Mouse (Mus musculus): ENCODE measurements at regions not wholly inside any gene's neighbourhood (a gene's known extent, or its start where the extent isn't known, plus 50 kb on each side); places are given as distances from the start of the nearest gene placed in this dataset.
"Not testable (repeated sequence)": the region's sequence is repeated elsewhere in the genome, so short reads cannot be mapped to it uniquely, and the experiment has no call there.

- no peaks in the 10 kb centered on the region for H3K36me3 ChIP-seq (replicated peaks)
- H3K4me3 ChIP-seq = no peak overlapping the region
- no peaks in the 10 kb centered on the region for H3K9me3 ChIP-seq
- no peak for ATAC-seq (replicated peaks)
- no peaks in the 10 kb centered on the region for H3K27me3 ChIP-seq (replicated peaks)
- H3K9ac ChIP-seq = no peak overlapping the region
- H3K4me2 ChIP-seq = no peak overlapping the region
- H3K27ac ChIP-seq = no peak overlapping the region
- H3K4me1 ChIP-seq = no peaks in the 10 kb centered on the region
Observed at GRCm38 (mm10) chr6:25101761-25102160, 145.7 kb upstream of the Tmem229a start.

- Histone ChIP-seq H3K4me1 (no peaks in the 10 kb centered on the region), H3K4me3 (no peak overlapping the region), H3K27me3 (replicated peaks) (no peaks in the 10 kb centered on the region), H3K9ac (no peak overlapping the region), H3K4me2 (no peak overlapping the region), H3K36me3 (replicated peaks) (no peaks in the 10 kb centered on the region), H3K27ac (no peak overlapping the region), H3K9me3 (no peaks in the 10 kb centered on the region)
- no peak for ATAC-seq (replicated peaks)
- 62% methylated on average over 1 of the region's 1 CpGs for WGBS
Observed at GRCm38 (mm10) chr6:25087167-25087566, 131.1 kb upstream of the Tmem229a start.

- H3K4me3 ChIP-seq = no peak overlapping the region
- no peak for ATAC-seq (replicated peaks)
- no peak overlapping the region for H3K4me2 ChIP-seq
- 87% methylated on average over 2 of the region's 2 CpGs for WGBS
- H3K36me3 ChIP-seq (replicated peaks) = no peaks in the 10 kb centered on the region
- H3K9ac ChIP-seq = no peak overlapping the region
- no peaks in the 10 kb centered on the region for H3K27me3 ChIP-seq (replicated peaks)
- H3K9me3 ChIP-seq = no peaks in the 10 kb centered on the region
- H3K27ac ChIP-seq = no peak overlapping the region
- no peaks in the 10 kb centered on the region for H3K4me1 ChIP-seq
Observed at GRCm38 (mm10) chr6:25085871-25086270, 129.8 kb upstream of the Tmem229a start.

GRCm38 (mm10) chr6:25085296-25085695 lies 129.2 kb upstream of the Tmem229a start:
- not testable (repeated sequence) for ATAC-seq (replicated peaks); H3K27me3 ChIP-seq (replicated peaks); H3K9me3 ChIP-seq; H3K4me1 ChIP-seq; H3K9ac ChIP-seq; H3K27ac ChIP-seq; H3K4me2 ChIP-seq; H3K36me3 ChIP-seq (replicated peaks); H3K4me3 ChIP-seq
- 82% methylated on average over 4 of the region's 4 CpGs for WGBS

GRCm38 (mm10) chr6:25065913-25066312 lies 109.8 kb upstream of the Tmem229a start:
- no peaks in the 10 kb centered on the region for H3K4me1 ChIP-seq
- no peaks in the 10 kb centered on the region for H3K9me3 ChIP-seq
- H3K4me3 ChIP-seq = no peak overlapping the region
- no peaks in the 10 kb centered on the region for H3K27me3 ChIP-seq (replicated peaks)
- 39% methylated on average over 6 of the region's 6 CpGs for whole genome bisulfite sequencing
- H3K4me2 ChIP-seq = no peak overlapping the region
- no peaks in the 10 kb centered on the region for H3K36me3 ChIP-seq (replicated peaks)
- no peak overlapping the region for H3K27ac ChIP-seq
- H3K9ac ChIP-seq = no peak overlapping the region
- no peak for ATAC-seq (replicated peaks)

- no peaks in the 10 kb centered on the region for H3K36me3 ChIP-seq (replicated peaks)
- no peaks in the 10 kb centered on the region for H3K9me3 ChIP-seq
- no peak overlapping the region for H3K4me3 ChIP-seq
- H3K4me2 ChIP-seq = no peak overlapping the region
- WGBS = 35% methylated on average over 2 of the region's 2 CpGs
- ATAC-seq (replicated peaks) = no peak; the same call in 1 of the 2 replicates
- H3K9ac ChIP-seq = no peak overlapping the region
- 0 out of 2 replicates have a peak, but pooled peaks cover 4% of the 10 kb centered on the region for H3K4me1 ChIP-seq
- H3K27me3 ChIP-seq (replicated peaks) = no peaks in the 10 kb centered on the region
- 0 out of 2 replicates have a peak overlapping the region, but pooled peaks have one; percentile 42 for H3K27ac ChIP-seq
Observed at GRCm38 (mm10) chr6:25032878-25033509, 76.9 kb upstream of the Tmem229a start.

- H3K4me2 ChIP-seq = no peak overlapping the region
- no peaks in the 10 kb centered on the region for H3K4me1 ChIP-seq
- H3K9ac ChIP-seq = no peak overlapping the region
- H3K27ac ChIP-seq = no peak overlapping the region
- no peaks in the 10 kb centered on the region for H3K27me3 ChIP-seq (replicated peaks)
- no peaks in the 10 kb centered on the region for H3K36me3 ChIP-seq (replicated peaks)
- H3K9me3 ChIP-seq = no peaks in the 10 kb centered on the region
- WGBS = 91% methylated on average over 3 of the region's 3 CpGs
- ATAC-seq (replicated peaks) = no peak
- H3K4me3 ChIP-seq = no peak overlapping the region
Observed at GRCm38 (mm10) chr6:25026953-25027352, 70.9 kb upstream of the Tmem229a start.

- H3K27me3 ChIP-seq (replicated peaks) = no peaks in the 10 kb centered on the region
- WGBS = 15% methylated on average over 2 of the region's 2 CpGs
- peak; percentile 86 for ATAC-seq (replicated peaks)
Observed at GRCm38 (mm10) chr6:25020005-25020772, 64.1 kb upstream of the Tmem229a start.

GRCm38 (mm10) chr6:25013288-25013606 lies 57.1 kb upstream of the Tmem229a start:
- Histone ChIP-seq H3K36me3 (replicated peaks) (no peaks in the 10 kb centered on the region), H3K27ac (no peak overlapping the region), H3K4me2 (no peak overlapping the region), H3K9ac (no peak overlapping the region), H3K4me1 (0 out of 2 replicates have a peak, but pooled peaks cover 3% of the 10 kb centered on the region), H3K9me3 (no peaks in the 10 kb centered on the region), H3K4me3 (no peak overlapping the region), H3K27me3 (replicated peaks) (no peaks in the 10 kb centered on the region)
- ATAC-seq (replicated peaks) = peak; percentile 79
- 22% methylated on average over 3 of the region's 3 CpGs for WGBS

More at GRCm38 (mm10) chr6:25020005-25020772, 64.1 kb upstream of the Tmem229a start:
- H3K4me3 ChIP-seq = no peak overlapping the region
- no peak overlapping the region for H3K27ac ChIP-seq
- no peaks in the 10 kb centered on the region for H3K9me3 ChIP-seq
- no peaks in the 10 kb centered on the region for H3K36me3 ChIP-seq (replicated peaks)
- H3K9ac ChIP-seq = no peak overlapping the region
- no peak overlapping the region for H3K4me2 ChIP-seq
- H3K4me1 ChIP-seq = no peaks in the 10 kb centered on the region

GRCm38 (mm10) chr6:25012376-25013287 lies 56.5 kb upstream of the Tmem229a start:
- 67% methylated on average over 2 of the region's 2 CpGs for WGBS
- no peak overlapping the region for H3K4me2 ChIP-seq
- H3K36me3 ChIP-seq (replicated peaks) = no peaks in the 10 kb centered on the region
- no peak overlapping the region for H3K9ac ChIP-seq
- no peak overlapping the region for H3K4me3 ChIP-seq
- no peaks in the 10 kb centered on the region for H3K27me3 ChIP-seq (replicated peaks)
- H3K4me1 ChIP-seq = 0 out of 2 replicates have a peak, but pooled peaks cover 3% of the 10 kb centered on the region
- no peak; the same call in none of the 2 replicates for ATAC-seq (replicated peaks)
- H3K9me3 ChIP-seq = no peaks in the 10 kb centered on the region
- H3K27ac ChIP-seq = no peak overlapping the region

- H3K36me3 ChIP-seq (replicated peaks); H3K4me2 ChIP-seq; H3K4me1 ChIP-seq; ATAC-seq (replicated peaks); H3K27me3 ChIP-seq (replicated peaks); H3K9ac ChIP-seq; H3K4me3 ChIP-seq; H3K9me3 ChIP-seq; H3K27ac ChIP-seq: not testable (repeated sequence)
Observed at GRCm38 (mm10) chr6:25008856-25009255, 52.8 kb upstream of the Tmem229a start.

All from midbrain, embryonic 15.5 days (tissue).